Mouse (Mus musculus): ENCODE results near the gene Gm37240.

- TF ChIP-seq CTCF (IDR thresholded peaks at IDR 0.05; ENCODE audit: low read depth, low read length) (no peak), POLR2A (IDR thresholded peaks at IDR 0.05; ENCODE audit: insufficient read depth, low read length) (no peak)
Measured at GRCm38 (mm10) chr3:84595677-84596234, 1291.6 kb downstream of the Gm37240 start.

Measured in ES-Bruce4 (cell line).